12 mouse cellular contexts compared by ENCODE assay signal in the genomic region with DNA sequence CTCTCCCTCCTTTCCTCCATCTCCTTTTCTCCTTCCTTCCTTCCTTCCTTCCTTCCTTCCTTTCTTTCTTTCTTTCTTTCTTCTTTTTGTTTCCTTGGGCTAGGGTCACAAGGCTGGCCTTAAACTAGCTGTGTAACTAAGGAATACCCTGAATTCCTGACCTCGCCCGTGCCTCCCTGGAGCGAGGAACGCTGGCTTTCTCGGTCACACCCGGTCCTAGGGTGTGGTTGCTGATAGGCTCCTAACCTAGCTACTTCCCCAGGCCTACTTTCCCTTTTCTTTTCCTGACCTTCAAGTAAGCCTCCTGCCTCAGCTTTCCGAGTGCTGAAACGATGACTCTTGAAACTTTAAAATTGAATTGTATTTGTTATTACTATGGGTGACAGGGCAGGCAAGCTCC. TPM values are rescaled to one million over a fixed set of nuclear protein-coding genes. Genes with fewer than 3 reads are reported as not detected.
A peak's percentile ranks its signal among the peaks of the same experiment; 100 is the strongest.
DNase-seq lines count a peak whose midpoint lies in the region; ATAC-seq lines count a peak whose summit lies in the region.
"Had no signal": no experiment of that assay in that cellular context is flagged by ENCODE, and none has a peak within 500 bp of the region (broad histone marks: within the 10 kb centered on the region; RNA-seq: fewer than 3 reads in every experiment).

No protein-coding gene starts in this region.

- no peak overlapping the region for H3K4me2 ChIP-seq in heart, embryonic 12.5 days
- peak overlapping the region; percentile 48 for H3K4me2 ChIP-seq in liver, embryonic 13.5 days
- H3K4me2 ChIP-seq in neural tube, embryonic 15.5 days: no peak overlapping the region
- H3K4me2 ChIP-seq: limb, embryonic 13.5 days had no signal

- no peak for DNase-seq in heart, adult 8-10 months (ENCODE audit: low spot score)
- DNase-seq in 3134 (ENCODE audit: extremely low read depth, insufficient read length, low spot score) (peak; percentile 40), ZHBTc4 (ENCODE audit: low read depth, low spot score) (peak; percentile 99)
- DNase-seq in liver, embryonic 13.5 days: no peak
- no peak for DNase-seq in left cerebral cortex, postnatal 4 days
- no peak for DNase-seq in right cerebral cortex, adult 2 months (ENCODE audit: low spot score in 2 of 2)
- DNase-seq: cerebellum, adult 2 months had no signal

- WGBS in heart, embryonic 12.5 days: 28% methylated on average over 8 of the region's 8 CpGs
- 20% methylated on average over 8 of the region's 8 CpGs for WGBS in liver, embryonic 13.5 days (ENCODE audit: insufficient replicate concordance)
- WGBS in neural tube, embryonic 15.5 days: 68% methylated on average over 8 of the region's 8 CpGs

- H3K27ac ChIP-seq in heart, embryonic 12.5 days (ENCODE audit: poor library complexity, severe bottlenecking): 0 out of 2 replicates have a peak overlapping the region, but pooled peaks have one; percentile 67
- H3K27ac ChIP-seq in liver, embryonic 13.5 days: peak overlapping the region; percentile 67; the same call in 1 of the 2 replicates
- no peak overlapping the region for H3K27ac ChIP-seq in neural tube, embryonic 15.5 days (replicated peaks)
- H3K27ac ChIP-seq: layer of hippocampus, adult 2 months; limb, embryonic 13.5 days had no signal

- H3K4me3 ChIP-seq in heart, embryonic 12.5 days: no peak overlapping the region
- peak overlapping the region; percentile 26 for H3K4me3 ChIP-seq in liver, embryonic 13.5 days (replicated peaks)
- no peak overlapping the region for H3K4me3 ChIP-seq in neural tube, embryonic 15.5 days (replicated peaks)
- H3K4me3 ChIP-seq: layer of hippocampus, adult 2 months; limb, embryonic 13.5 days had no signal

- intact Hi-C loops in left cerebral cortex, postnatal 4 days (cut with DNase I): no loop called here

- H3K9ac ChIP-seq in heart, embryonic 12.5 days: no peak overlapping the region
- 0 out of 2 replicates have a peak overlapping the region, but pooled peaks have one; percentile 1 for H3K9ac ChIP-seq in liver, embryonic 13.5 days
- no peak overlapping the region for H3K9ac ChIP-seq in neural tube, embryonic 15.5 days (replicated peaks)
- H3K9ac ChIP-seq: limb, embryonic 13.5 days had no signal

- no peak for ATAC-seq in heart, embryonic 12.5 days (ENCODE audit: insufficient number of reproducible peaks, low FRiP score)
- ATAC-seq in liver, embryonic 13.5 days (ENCODE audit: low read depth): no peak
- ATAC-seq in neural tube, embryonic 15.5 days (ENCODE audit: low FRiP score): no peak
- ATAC-seq: hindbrain, embryonic 16.5 days had no signal

- no peaks in the 10 kb centered on the region for H3K27me3 ChIP-seq in heart, embryonic 12.5 days (replicated peaks)
- no peaks in the 10 kb centered on the region for H3K27me3 ChIP-seq in liver, embryonic 13.5 days
- no peaks in the 10 kb centered on the region for H3K27me3 ChIP-seq in neural tube, embryonic 15.5 days (replicated peaks)
- H3K27me3 ChIP-seq: limb, embryonic 13.5 days had no signal

- H3K4me1 ChIP-seq in heart, embryonic 12.5 days (replicated peaks): peaks cover 28% of the 10 kb centered on the region
- peaks cover 40% of the 10 kb centered on the region for H3K4me1 ChIP-seq in liver, embryonic 13.5 days (replicated peaks)
- H3K4me1 ChIP-seq in neural tube, embryonic 15.5 days: 0 out of 2 replicates have a peak, but pooled peaks cover 2% of the 10 kb centered on the region
- H3K4me1 ChIP-seq: limb, embryonic 13.5 days had no signal

- no peaks in the 10 kb centered on the region for H3K9me3 ChIP-seq in heart, embryonic 12.5 days (replicated peaks)
- no peaks in the 10 kb centered on the region for H3K9me3 ChIP-seq in liver, embryonic 13.5 days (replicated peaks)
- no peaks in the 10 kb centered on the region for H3K9me3 ChIP-seq in neural tube, embryonic 15.5 days (replicated peaks)
- H3K9me3 ChIP-seq: limb, embryonic 13.5 days had no signal

- no peaks in the 10 kb centered on the region for H3K36me3 ChIP-seq in heart, embryonic 12.5 days
- H3K36me3 ChIP-seq in liver, embryonic 13.5 days: no peaks in the 10 kb centered on the region
- H3K36me3 ChIP-seq in neural tube, embryonic 15.5 days: no peaks in the 10 kb centered on the region
- H3K36me3 ChIP-seq: limb, embryonic 13.5 days had no signal

RNA-seq across cellular contexts. Expression of a gene that starts 23.0 kb away (rescaled TPM):
- polyA plus RNA-seq in heart, embryonic 12.5 days (2016; fragmentation: Nextera tagmentation; extraction: Ambion mirVana): 16.4 and 17.4 TPM in 2 replicates
- 10 to 100 TPM; 24.3 to 30.2 (median 28.7) TPM for total RNA-seq in heart, adult 8-10 months (2022)
- 3.5 and 4.5 TPM in 2 replicates for polyA plus RNA-seq in liver, embryonic 13.5 days (2015; fragmentation: Nextera tagmentation; extraction: Ambion mirVana)
- 13.3 and 14.6 TPM in 2 replicates for polyA plus RNA-seq in neural tube, embryonic 15.5 days (2015; fragmentation: Nextera tagmentation; extraction: Ambion mirVana)
- total RNA-seq in left cerebral cortex, postnatal 4 days (2021): 10 to 100 TPM; 36.0 to 41.3 TPM

Comparison
In these comparisons a context has a peak if more than half of its experiments do, and no peak if none do; other contexts are left out.
1. DNase-seq: peak in 3134 (single experiment) and ZHBTc4 (single experiment); none in heart, adult 8-10 months (single experiment), liver, embryonic 13.5 days (single experiment), left cerebral cortex, postnatal 4 days (single experiment) and right cerebral cortex, adult 2 months (0 of 2).